Mouse (Mus musculus): ENCODE data around the gene Tenm4. TPM values are rescaled to one million over a fixed set of nuclear protein-coding genes. Genes with fewer than 3 reads are reported as not detected.

Gene Tenm4
- polyA plus RNA-seq, 1 experiment, result 12.2 TPM

DNA sequence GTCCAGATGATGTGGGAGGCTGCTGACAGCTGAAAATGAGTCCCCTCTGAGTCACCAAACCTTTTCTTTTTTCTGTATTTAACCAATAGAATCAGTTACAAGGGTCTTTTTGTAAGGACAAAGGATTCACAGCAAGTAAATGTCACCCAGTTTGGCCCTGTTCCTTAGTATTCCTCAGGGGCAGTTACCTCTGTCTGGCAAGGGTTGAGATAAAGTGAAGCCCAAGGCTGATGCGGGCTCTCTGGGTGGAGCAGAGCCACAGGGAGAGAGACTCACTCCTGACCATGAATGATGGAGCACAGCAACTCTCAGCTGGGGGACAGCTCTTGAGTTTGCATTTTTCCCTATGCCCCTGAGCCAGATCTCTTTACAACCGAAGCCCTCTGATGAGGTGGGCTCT lies 681.7 kb downstream of the Tenm4 start:
- no peaks in the 10 kb centered on the region; the same call in 1 of the 2 replicates for H3K27me3 ChIP-seq (ENCODE audit: control insufficient read depth, insufficient read depth, low read length)
- no peak overlapping the region for H3K4me3 ChIP-seq (replicated peaks; ENCODE audit: insufficient read depth, low read depth, low read length)
- TF ChIP-seq CTCF (IDR thresholded peaks at IDR 0.05; ENCODE audit: borderline replicate concordance, insufficient read depth, low read depth, low read length) (no peak), POLR2A (IDR thresholded peaks at IDR 0.05; ENCODE audit: borderline replicate concordance, insufficient read depth, low read length) (no peak)
- 91% methylated on average over 2 of the region's 2 CpGs for WGBS
- no peaks in the 10 kb centered on the region for H3K4me1 ChIP-seq (ENCODE audit: control insufficient read depth, insufficient read depth, low read length)
- no peak for DNase-seq
- no peak overlapping the region for H3K27ac ChIP-seq (ENCODE audit: insufficient read depth, low read length)

DNA sequence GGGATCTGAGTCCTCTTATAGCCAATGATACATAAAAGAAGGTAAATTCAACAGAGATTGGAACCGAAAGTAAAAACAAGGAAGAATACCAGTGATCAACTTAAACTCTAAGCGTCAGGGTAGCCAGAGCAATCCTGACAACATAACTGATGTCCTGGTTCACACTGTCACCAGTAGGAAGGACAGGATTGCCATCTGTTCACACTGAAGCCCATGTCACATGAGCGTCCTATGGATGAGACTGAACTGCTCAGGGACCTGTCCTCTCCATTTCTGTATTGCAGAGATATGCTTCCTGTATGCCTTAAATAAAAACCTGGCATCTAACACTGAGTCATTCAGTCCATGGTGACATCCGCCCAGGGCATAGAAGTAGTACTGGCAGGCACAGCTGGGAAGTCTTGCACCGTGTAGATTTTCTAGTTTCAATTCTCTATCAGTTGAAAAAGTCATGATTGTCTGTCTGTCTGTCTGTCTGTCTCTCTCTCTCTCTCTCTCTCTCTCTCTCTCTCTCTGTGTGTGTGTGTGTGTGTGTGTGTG lies 684.9 kb downstream of the Tenm4 start:
- no peak for TF ChIP-seq POLR2A (IDR thresholded peaks at IDR 0.05; ENCODE audit: borderline replicate concordance, insufficient read depth, low read length)
- TF ChIP-seq CTCF (IDR thresholded peaks at IDR 0.05; ENCODE audit: borderline replicate concordance, insufficient read depth, low read depth, low read length), result no peak
- Histone ChIP-seq H3K4me1 (ENCODE audit: control insufficient read depth, insufficient read depth, low read length) (no peaks in the 10 kb centered on the region), H3K27ac (ENCODE audit: insufficient read depth, low read length) (no peak overlapping the region), H3K4me3 (replicated peaks; ENCODE audit: insufficient read depth, low read depth, low read length) (no peak overlapping the region), H3K27me3 (ENCODE audit: control insufficient read depth, insufficient read depth, low read length) (no peaks in the 10 kb centered on the region; the same call in 1 of the 2 replicates)
- 79% methylated on average over 5 of the region's 5 CpGs for whole genome bisulfite sequencing
- DNase-seq, result no peak

GRCm38 (mm10) chr7:96856518-96856917 lies 685.5 kb downstream of the Tenm4 start:
- Histone ChIP-seq H3K27me3 (ENCODE audit: control insufficient read depth, insufficient read depth, low read length) (no peaks in the 10 kb centered on the region; the same call in 1 of the 2 replicates), H3K4me3 (replicated peaks; ENCODE audit: insufficient read depth, low read depth, low read length) (no peak overlapping the region), H3K4me1 (ENCODE audit: control insufficient read depth, insufficient read depth, low read length) (no peaks in the 10 kb centered on the region), H3K27ac (ENCODE audit: insufficient read depth, low read length) (no peak overlapping the region)
- TF ChIP-seq CTCF (IDR thresholded peaks at IDR 0.05; ENCODE audit: borderline replicate concordance, insufficient read depth, low read depth, low read length), result no peak
- TF ChIP-seq POLR2A (IDR thresholded peaks at IDR 0.05; ENCODE audit: borderline replicate concordance, insufficient read depth, low read length), result no peak
- no peak for DNase-seq
- 61% methylated on average over 4 of the region's 4 CpGs for WGBS

GRCm38 (mm10) chr7:96859077-96859476 lies 688.0 kb downstream of the Tenm4 start:
- TF ChIP-seq CTCF (IDR thresholded peaks at IDR 0.05; ENCODE audit: borderline replicate concordance, insufficient read depth, low read depth, low read length) (no peak), POLR2A (IDR thresholded peaks at IDR 0.05; ENCODE audit: borderline replicate concordance, insufficient read depth, low read length) (no peak)
- DNase-seq, result no peak
- no peaks in the 10 kb centered on the region; the same call in 1 of the 2 replicates for H3K27me3 ChIP-seq (ENCODE audit: control insufficient read depth, insufficient read depth, low read length)
- H3K4me3 ChIP-seq (replicated peaks; ENCODE audit: insufficient read depth, low read depth, low read length), result no peak overlapping the region
- WGBS, result 86% methylated on average over 2 of the region's 2 CpGs
- H3K4me1 ChIP-seq (ENCODE audit: control insufficient read depth, insufficient read depth, low read length), result no peaks in the 10 kb centered on the region
- H3K27ac ChIP-seq (ENCODE audit: insufficient read depth, low read length), result no peak overlapping the region

GRCm38 (mm10) chr7:96859684-96860083 lies 688.6 kb downstream of the Tenm4 start:
- no peak overlapping the region for H3K27ac ChIP-seq (ENCODE audit: insufficient read depth, low read length)
- 83% methylated on average over 5 of the region's 5 CpGs for WGBS
- H3K4me1 ChIP-seq (ENCODE audit: control insufficient read depth, insufficient read depth, low read length), result no peaks in the 10 kb centered on the region
- no peaks in the 10 kb centered on the region; the same call in 1 of the 2 replicates for H3K27me3 ChIP-seq (ENCODE audit: control insufficient read depth, insufficient read depth, low read length)
- no peak for DNase-seq
- H3K4me3 ChIP-seq (replicated peaks; ENCODE audit: insufficient read depth, low read depth, low read length), result no peak overlapping the region
- TF ChIP-seq CTCF (IDR thresholded peaks at IDR 0.05; ENCODE audit: borderline replicate concordance, insufficient read depth, low read depth, low read length) (no peak), POLR2A (IDR thresholded peaks at IDR 0.05; ENCODE audit: borderline replicate concordance, insufficient read depth, low read length) (no peak)

- WGBS, result 90% methylated on average over 4 of the region's 4 CpGs
- Histone ChIP-seq H3K27ac (ENCODE audit: insufficient read depth, low read length) (no peak overlapping the region), H3K27me3 (ENCODE audit: control insufficient read depth, insufficient read depth, low read length) (no peaks in the 10 kb centered on the region; the same call in 1 of the 2 replicates), H3K4me3 (replicated peaks; ENCODE audit: insufficient read depth, low read depth, low read length) (no peak overlapping the region), H3K4me1 (ENCODE audit: control insufficient read depth, insufficient read depth, low read length) (no peaks in the 10 kb centered on the region)
- TF ChIP-seq POLR2A (IDR thresholded peaks at IDR 0.05; ENCODE audit: borderline replicate concordance, insufficient read depth, low read length), result no peak
- no peak for TF ChIP-seq CTCF (IDR thresholded peaks at IDR 0.05; ENCODE audit: borderline replicate concordance, insufficient read depth, low read depth, low read length)
- DNase-seq, result no peak
Observed at GRCm38 (mm10) chr7:96860650-96861049, 689.6 kb downstream of the Tenm4 start.

GRCm38 (mm10) chr7:96864894-96865722 lies 694.1 kb downstream of the Tenm4 start:
- peak in 1 of 2 experiments; percentile 32 for DNase-seq
- Histone ChIP-seq H3K4me3 (replicated peaks; ENCODE audit: insufficient read depth, low read depth, low read length) (no peak overlapping the region), H3K4me1 (ENCODE audit: control insufficient read depth, insufficient read depth, low read length) (peaks cover 5% of the 10 kb centered on the region; the same call in 1 of the 2 replicates), H3K27ac (ENCODE audit: insufficient read depth, low read length) (no peak overlapping the region), H3K27me3 (ENCODE audit: control insufficient read depth, insufficient read depth, low read length) (no peaks in the 10 kb centered on the region; the same call in 1 of the 2 replicates)
- 59% methylated on average over 7 of the region's 7 CpGs for WGBS
- no peak for TF ChIP-seq CTCF (IDR thresholded peaks at IDR 0.05; ENCODE audit: borderline replicate concordance, insufficient read depth, low read depth, low read length)
- TF ChIP-seq POLR2A (IDR thresholded peaks at IDR 0.05; ENCODE audit: borderline replicate concordance, insufficient read depth, low read length), result no peak
